Comparison of ENCODE assay signal across 15 mouse cellular contexts in genomic region chr5:33352273-33352645, GRCm38 (mm10). TPM values are rescaled to one million over a fixed set of nuclear protein-coding genes. Genes with fewer than 3 reads are reported as not detected.
DNase-seq lines count a peak whose midpoint lies in the region; ATAC-seq and TF ChIP-seq lines count a peak whose summit lies in the region.
"Had no signal": no experiment of that assay in that cellular context is flagged by ENCODE, and none has a peak within 500 bp of the region (broad histone marks: within the 10 kb centered on the region; RNA-seq: fewer than 3 reads in every experiment).

No protein-coding gene starts in this region.

- no peak for TF ChIP-seq POLR2A in kidney, adult 2 months (IDR thresholded peaks at IDR 0.05; ENCODE audit: low read depth, low read length)
- TF ChIP-seq POLR2A in MEL (IDR thresholded peaks at IDR 0.05; ENCODE audit: control insufficient read depth in 1 of 2, insufficient read depth in 1 of 2, low read depth in 1 of 2, low read length in 2 of 2, poor library complexity in 1 of 2): no peak

- DNase-seq in kidney, adult 2 months: peak; percentile 38
- no peak for DNase-seq in MEL (ENCODE audit: low read depth, low spot score)
- no peak for DNase-seq in forebrain, embryonic 11.5 days (ENCODE audit: low spot score)
- DNase-seq in layer of hippocampus, adult 2 months (ENCODE audit: low spot score in 2 of 2): no peak
- no peak for DNase-seq in hindbrain, embryonic 11.5 days (ENCODE audit: low spot score)
- DNase-seq: cerebellum, adult 2 months; heart, adult 2 months; heart, postnatal 4 days; kidney, postnatal 4 days; lung, postnatal 14 days; right cerebral cortex, postnatal 14 days had no signal

- WGBS in kidney, adult 2 months: 30% methylated on average over 8 of the region's 8 CpGs
- WGBS in kidney, embryonic 16.5 days: 59% methylated on average over 8 of the region's 8 CpGs
- WGBS in forebrain, embryonic 11.5 days: 85% methylated on average over 8 of the region's 8 CpGs
- WGBS in hindbrain, embryonic 11.5 days: 88% methylated on average over 8 of the region's 8 CpGs

- peaks cover 76% of the 10 kb centered on the region for H3K79me2 ChIP-seq in MEL (ENCODE audit: control insufficient read depth, insufficient read depth, low read length, poor library complexity)

- no peak for ATAC-seq in kidney, embryonic 16.5 days (ENCODE audit: low FRiP score, low TSS enrichment)
- ATAC-seq in granulocyte monocyte progenitor cell, adult 5-6 weeks (replicated peaks; ENCODE audit: poor library complexity, severe bottlenecking): peak; percentile 83
- ATAC-seq in megakaryocyte progenitor cell, adult 5-6 weeks (replicated peaks; ENCODE audit: poor library complexity): peak; percentile 73
- ATAC-seq in forebrain, embryonic 11.5 days (replicated peaks; ENCODE audit: low FRiP score): no peak
- ATAC-seq in hindbrain, embryonic 11.5 days (ENCODE audit: low FRiP score): no peak
- ATAC-seq: intestine, embryonic 16.5 days had no signal

- TF ChIP-seq EP300 in MEL (IDR thresholded peaks at IDR 0.05; ENCODE audit: low read depth in 1 of 2, low read length in 2 of 2): no peak

- H3K27me3 ChIP-seq in kidney, adult 2 months (replicated peaks; ENCODE audit: control insufficient read depth, insufficient read depth, low read length): no peaks in the 10 kb centered on the region
- no peaks in the 10 kb centered on the region for H3K27me3 ChIP-seq in kidney, embryonic 16.5 days (ENCODE audit: insufficient read depth, low read length)
- H3K27me3 ChIP-seq in MEL (ENCODE audit: control insufficient read depth in 1 of 2, insufficient read depth in 2 of 2, low read length in 2 of 2): no peaks in the 10 kb centered on the region
- H3K27me3 ChIP-seq in forebrain, embryonic 11.5 days (ENCODE audit: control insufficient read depth, insufficient read depth, low read length): no peaks in the 10 kb centered on the region
- H3K27me3 ChIP-seq in hindbrain, embryonic 11.5 days (ENCODE audit: control insufficient read depth, insufficient read depth, low read length): no peaks in the 10 kb centered on the region

- no peak overlapping the region for H3K9ac ChIP-seq in kidney, embryonic 16.5 days (replicated peaks; ENCODE audit: low read length)
- peak overlapping the region; percentile 46 for H3K9ac ChIP-seq in MEL (ENCODE audit: control insufficient read depth, low read depth, low read length, poor library complexity, severe bottlenecking)
- H3K9ac ChIP-seq in forebrain, embryonic 11.5 days (ENCODE audit: low read length): no peak overlapping the region
- H3K9ac ChIP-seq in hindbrain, embryonic 11.5 days (ENCODE audit: low read depth, low read length): no peak overlapping the region

- TF ChIP-seq CTCF in kidney, adult 2 months (conservative IDR thresholded peaks at IDR 0.05; ENCODE audit: insufficient read depth, insufficient read length, low read depth, low read length): no peak
- TF ChIP-seq CTCF in MEL (IDR thresholded peaks at IDR 0.05 in 2 of 3, conservative IDR thresholded peaks at IDR 0.05 in 1 of 3; ENCODE audit: control insufficient read depth in 1 of 3, insufficient read depth in 1 of 3, low read depth in 2 of 3, low read length in 3 of 3, poor library complexity in 1 of 3, severe bottlenecking in 1 of 3): no peak
- no peak for TF ChIP-seq CTCF in layer of hippocampus, adult 2 months (conservative IDR thresholded peaks at IDR 0.05)

- no peak overlapping the region for H3K4me2 ChIP-seq in kidney, embryonic 16.5 days (replicated peaks; ENCODE audit: low read depth, low read length)
- H3K4me2 ChIP-seq in forebrain, embryonic 11.5 days (ENCODE audit: low read depth, low read length, severe bottlenecking): no peak overlapping the region
- H3K4me2 ChIP-seq in hindbrain, embryonic 11.5 days (replicated peaks; ENCODE audit: low read depth, low read length): no peak overlapping the region

- H3K4me3 ChIP-seq in kidney, adult 2 months (ENCODE audit: insufficient read depth, low read depth, low read length): no peak overlapping the region
- no peak overlapping the region for H3K4me3 ChIP-seq in kidney, embryonic 16.5 days (ENCODE audit: low read length)
- peak overlapping the region; percentile 40 to 52 for H3K4me3 ChIP-seq in MEL (ENCODE audit: control insufficient read depth in 1 of 2, insufficient read depth in 1 of 2, low read depth in 2 of 2, low read length in 2 of 2)
- H3K4me3 ChIP-seq in forebrain, embryonic 11.5 days (ENCODE audit: low read depth, low read length): no peak overlapping the region
- H3K4me3 ChIP-seq in layer of hippocampus, adult 2 months: no peak overlapping the region
- no peak overlapping the region for H3K4me3 ChIP-seq in hindbrain, embryonic 11.5 days (ENCODE audit: low read depth, low read length)
- H3K4me3 ChIP-seq: heart, adult 2 months had no signal

- no peaks in the 10 kb centered on the region for H3K36me3 ChIP-seq in kidney, adult 2 months (ENCODE audit: control insufficient read depth, insufficient read depth, low read length)
- no peaks in the 10 kb centered on the region for H3K36me3 ChIP-seq in kidney, embryonic 16.5 days (ENCODE audit: insufficient read depth, low read length)
- H3K36me3 ChIP-seq in MEL (ENCODE audit: control insufficient read depth in 1 of 2, insufficient read depth in 2 of 2, low read length in 2 of 2): peaks cover 0 to 47% of the 10 kb centered on the region in 2 experiments; a peak in 2 of 4 replicates
- no peaks in the 10 kb centered on the region for H3K36me3 ChIP-seq in forebrain, embryonic 11.5 days (ENCODE audit: control insufficient read depth, insufficient read depth, low read length)
- H3K36me3 ChIP-seq in hindbrain, embryonic 11.5 days (ENCODE audit: control insufficient read depth, insufficient read depth, low read length): no peaks in the 10 kb centered on the region

- TF ChIP-seq RAD21 in MEL (IDR thresholded peaks at IDR 0.05; ENCODE audit: low read depth, low read length): no peak

- no peaks in the 10 kb centered on the region for H3K9me3 ChIP-seq in kidney, embryonic 16.5 days (ENCODE audit: low read length)
- H3K9me3 ChIP-seq in MEL (replicated peaks; ENCODE audit: insufficient read depth, low read length): no peaks in the 10 kb centered on the region
- H3K9me3 ChIP-seq in forebrain, embryonic 11.5 days (ENCODE audit: control insufficient read depth, low read length): no peaks in the 10 kb centered on the region
- H3K9me3 ChIP-seq in hindbrain, embryonic 11.5 days (ENCODE audit: control insufficient read depth, low read length): no peaks in the 10 kb centered on the region

- H3K4me1 ChIP-seq in kidney, adult 2 months (ENCODE audit: control insufficient read depth, insufficient read depth, low read length): peaks cover 23% of the 10 kb centered on the region
- peaks cover 11% of the 10 kb centered on the region for H3K4me1 ChIP-seq in kidney, embryonic 16.5 days (ENCODE audit: insufficient read depth, low read length)
- H3K4me1 ChIP-seq in MEL (ENCODE audit: control insufficient read depth in 1 of 2, insufficient read depth in 2 of 2, low read length in 2 of 2): peaks cover 26 to 28% of the 10 kb centered on the region in 2 experiments
- no peaks in the 10 kb centered on the region for H3K4me1 ChIP-seq in forebrain, embryonic 11.5 days (replicated peaks; ENCODE audit: control insufficient read depth, insufficient read depth, low read length)
- H3K4me1 ChIP-seq in hindbrain, embryonic 11.5 days (replicated peaks; ENCODE audit: control insufficient read depth, insufficient read depth, low read length): no peaks in the 10 kb centered on the region

- no peak overlapping the region for H3K27ac ChIP-seq in kidney, adult 2 months (ENCODE audit: insufficient read depth, low read depth, low read length)
- H3K27ac ChIP-seq in kidney, embryonic 16.5 days (ENCODE audit: low read length): no peak overlapping the region
- peak overlapping the region; percentile 66 for H3K27ac ChIP-seq in MEL (ENCODE audit: control insufficient read depth, low read depth, low read length)
- no peak overlapping the region for H3K27ac ChIP-seq in forebrain, embryonic 11.5 days (ENCODE audit: low read depth, low read length)
- no peak overlapping the region for H3K27ac ChIP-seq in layer of hippocampus, adult 2 months
- H3K27ac ChIP-seq in hindbrain, embryonic 11.5 days (ENCODE audit: low read depth, low read length): no peak overlapping the region
- H3K27ac ChIP-seq: heart, adult 2 months had no signal

TF ChIP-seq in MEL, 35 proteins besides CTCF, POLR2A, EP300 and RAD21 (continues in another document):
- 0 out of 2 replicates have a peak, but pooled peaks have one; percentile 3 for TF ChIP-seq TCF12 (IDR thresholded peaks at IDR 0.05; ENCODE audit: low read depth, low read length)

RNA-seq across cellular contexts. Expression of gene Maea, which starts 16.9 kb away (rescaled TPM):
- 109 and 123 TPM in 2 replicates for polyA plus RNA-seq in kidney, adult 2 months (2012; rRNA removed)
- polyA plus RNA-seq in kidney, embryonic 16.5 days (2015; fragmentation: Nextera tagmentation; extraction: Ambion mirVana): 152 and 154 TPM in 2 replicates
- total RNA-seq in MEL (2012; rRNA removed): 140 and 151 TPM in 2 replicates
- polyA plus RNA-seq in MEL (2012; ENCODE audit: insufficient read depth in 1 of 2, insufficient read length in 2 of 2, low read depth in 1 of 2, low replicate concordance in 2 of 2, missing spikeins in 1 of 2): 100 to 1,000 TPM in 1 of 2 experiments, not detected in 1; 224 TPM
- 46.0 and 68.6 TPM in 2 replicates for total RNA-seq in granulocyte monocyte progenitor cell, adult 5-6 weeks (2014; fragmentation: Nextera tagmentation)
- 204 and 205 TPM in 2 replicates for total RNA-seq in granulocyte monocyte progenitor cell, adult 5-6 weeks (2017)
- total RNA-seq in megakaryocyte progenitor cell, adult 5-6 weeks (2015): 41.6 and 41.9 TPM in 2 replicates
- total RNA-seq in megakaryocyte progenitor cell, adult 5-6 weeks (2017): 181 and 235 TPM in 2 replicates
- polyA plus RNA-seq in forebrain, embryonic 11.5 days (2014; fragmentation: Nextera tagmentation; extraction: Ambion mirVana): 122 and 135 TPM in 2 replicates
- total RNA-seq in layer of hippocampus, adult 2 months (2021): 10 to 100 TPM; 93.7 to 97.5 TPM
- polyA plus RNA-seq in hindbrain, embryonic 11.5 days (2014; fragmentation: Nextera tagmentation; extraction: Ambion mirVana): 133 and 141 TPM in 2 replicates

RNA-seq across cellular contexts. Expression of gene Uvssa, which starts 26.1 kb away (rescaled TPM):
- polyA plus RNA-seq in kidney, adult 2 months (2012; rRNA removed): 4.3 and 5.4 TPM in 2 replicates
- 9.2 and 9.5 TPM in 2 replicates for polyA plus RNA-seq in kidney, embryonic 16.5 days (2015; fragmentation: Nextera tagmentation; extraction: Ambion mirVana)
- 4.7 and 6.3 TPM in 2 replicates for total RNA-seq in MEL (2012; rRNA removed)
- 10 to 100 TPM in 1 of 2 experiments, not detected in 1; 10.6 TPM for polyA plus RNA-seq in MEL (2012; ENCODE audit: insufficient read depth in 1 of 2, insufficient read length in 2 of 2, low read depth in 1 of 2, low replicate concordance in 2 of 2, missing spikeins in 1 of 2)
- total RNA-seq in granulocyte monocyte progenitor cell, adult 5-6 weeks (2014; fragmentation: Nextera tagmentation): 7.0 and 9.5 TPM in 2 replicates
- total RNA-seq in granulocyte monocyte progenitor cell, adult 5-6 weeks (2017): 5.8 and 6.6 TPM in 2 replicates
- 5.2 and 6.5 TPM in 2 replicates for total RNA-seq in megakaryocyte progenitor cell, adult 5-6 weeks (2015)
- total RNA-seq in megakaryocyte progenitor cell, adult 5-6 weeks (2017): 4.9 and 6.1 TPM in 2 replicates
- 6.3 and 8.8 TPM in 2 replicates for polyA plus RNA-seq in forebrain, embryonic 11.5 days (2014; fragmentation: Nextera tagmentation; extraction: Ambion mirVana)
- 1 to 10 TPM; 5.9 to 7.0 TPM for total RNA-seq in layer of hippocampus, adult 2 months (2021)
- polyA plus RNA-seq in hindbrain, embryonic 11.5 days (2014; fragmentation: Nextera tagmentation; extraction: Ambion mirVana): 6.9 and 7.9 TPM in 2 replicates

Comparison
In these comparisons a context has a peak if more than half of its experiments do, and no peak if none do; other contexts are left out.
1. H3K4me3 ChIP-seq: peak in MEL (2 of 2); none in kidney, adult 2 months (single experiment), kidney, embryonic 16.5 days (single experiment), forebrain, embryonic 11.5 days (single experiment), layer of hippocampus, adult 2 months (single experiment) and hindbrain, embryonic 11.5 days (single experiment).
2. ATAC-seq: peak in granulocyte monocyte progenitor cell, adult 5-6 weeks (single experiment) and megakaryocyte progenitor cell, adult 5-6 weeks (single experiment); none in kidney, embryonic 16.5 days (single experiment), forebrain, embryonic 11.5 days (single experiment) and hindbrain, embryonic 11.5 days (single experiment).